Mouse (Mus musculus): Measurements from ENCODE around the gene Pigb.

DNA sequence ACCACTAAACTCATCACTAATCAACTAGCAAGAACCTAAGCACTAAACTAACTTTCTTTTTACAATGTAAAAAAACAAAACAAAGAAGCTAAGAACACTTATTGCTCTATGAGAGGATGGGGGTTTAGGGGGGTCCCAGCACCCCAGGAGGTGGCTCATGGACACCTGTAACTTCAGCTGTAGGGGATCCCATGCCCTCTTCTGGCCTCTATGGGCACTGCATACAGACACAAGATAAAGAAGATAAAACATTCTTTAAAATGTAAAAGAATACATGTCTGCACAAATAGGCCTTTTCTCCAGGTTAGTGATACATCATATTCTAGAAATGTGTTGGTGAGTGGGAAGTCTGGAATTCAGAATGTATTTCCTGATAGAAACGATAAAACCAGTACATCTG lies 6.8 kb downstream of the Pigb start:
- TF ChIP-seq CTCF (IDR thresholded peaks at IDR 0.05; ENCODE audit: borderline replicate concordance, insufficient read depth, low read depth, low read length) = no peak
- TF ChIP-seq POLR2A (IDR thresholded peaks at IDR 0.05; ENCODE audit: borderline replicate concordance, insufficient read depth, low read length) = no peak

Data from cerebellum, adult 2 months (tissue).